Mouse (Mus musculus) urinary bladder, adult 18-20 months (tissue): ENCODE measurements around the gene Plek.
"Not testable (repeated sequence)": the region's sequence is repeated elsewhere in the genome, so short reads cannot be mapped to it uniquely, and the experiment has no call there.

ENCODE experiments used
- DNase-seq, 2 experiments: peaks; one replicate each; pipeline ENCODE4 v3.0.0; 2022; ENCODE audit warnings: low spot score in 2 of 2, mixed read lengths in 2 of 2

The Plek gene

DNA sequence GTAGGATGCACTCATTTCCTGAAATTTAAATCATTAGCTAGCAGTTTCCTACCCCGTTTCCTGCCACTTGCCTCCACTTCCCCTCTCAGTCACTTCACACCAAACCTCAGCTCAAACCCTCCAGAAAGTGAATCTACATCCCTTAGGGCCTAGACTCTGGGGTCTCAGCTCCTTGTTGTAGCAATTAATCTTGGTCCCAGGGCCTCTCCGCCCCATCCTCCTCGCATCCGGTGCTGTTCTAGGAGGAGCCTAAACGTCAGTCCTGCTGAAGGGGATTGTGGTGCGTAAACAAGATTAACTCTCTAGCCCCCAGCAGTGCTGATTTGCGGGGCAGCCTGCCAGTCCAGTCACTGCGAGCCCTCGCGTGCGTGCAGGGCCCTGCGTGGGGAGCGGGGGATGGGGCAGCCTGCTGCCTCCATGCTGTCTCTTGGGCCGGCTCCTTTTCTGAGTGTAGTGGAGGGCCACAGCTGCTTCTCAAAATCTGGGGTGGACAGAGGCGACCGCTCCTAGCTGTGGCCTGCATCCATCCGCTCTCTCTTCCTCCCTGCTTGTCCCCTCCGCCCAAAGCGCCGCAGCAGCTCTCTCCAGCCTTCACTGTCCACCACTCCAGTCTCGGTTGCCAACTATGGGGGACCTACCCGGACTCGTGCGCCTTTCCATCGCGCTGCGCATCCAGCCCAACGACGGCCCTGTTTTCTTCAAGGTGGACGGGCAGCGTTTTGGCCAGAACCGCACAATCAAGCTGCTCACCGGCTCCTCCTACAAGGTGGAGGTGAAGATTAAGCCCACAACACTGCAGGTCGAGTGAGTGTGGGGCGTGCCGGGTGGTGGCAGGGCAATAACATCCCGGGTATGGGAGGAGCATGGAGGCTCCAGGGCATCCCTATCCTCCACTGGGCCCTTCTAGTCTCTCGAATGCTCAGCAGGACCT is at the start of gene Plek, which contains the start of gene Cnrip1:
TSS of gene Plek (minus strand) at position 837 of the 931 bp plus-strand sequence.
TSS of gene Cnrip1 (plus strand) at position 42 of the 931 bp plus-strand sequence.
- DNase-seq: peak; percentile 11 to 41

DNA sequence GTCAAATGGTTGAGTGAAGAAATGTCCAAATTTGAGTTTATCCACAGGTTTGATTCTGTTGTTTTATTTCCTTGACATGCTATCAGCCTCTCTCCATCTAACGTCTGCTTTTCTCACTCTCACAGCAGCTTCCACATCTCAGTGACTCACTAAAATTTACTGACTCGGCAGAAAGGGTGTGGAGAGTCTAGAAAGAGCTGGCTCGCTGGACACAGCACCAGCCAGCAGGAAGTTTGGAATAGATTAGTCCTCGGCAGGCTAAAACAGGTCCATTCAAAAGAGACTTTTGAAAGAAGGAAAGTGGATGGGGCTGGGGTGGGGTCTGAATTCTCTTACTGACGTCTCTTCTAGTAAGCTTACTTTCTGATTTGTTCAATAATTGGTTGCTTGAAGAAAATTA is 33.9 kb upstream of the Plek start:
- no peak for DNase-seq

DNA sequence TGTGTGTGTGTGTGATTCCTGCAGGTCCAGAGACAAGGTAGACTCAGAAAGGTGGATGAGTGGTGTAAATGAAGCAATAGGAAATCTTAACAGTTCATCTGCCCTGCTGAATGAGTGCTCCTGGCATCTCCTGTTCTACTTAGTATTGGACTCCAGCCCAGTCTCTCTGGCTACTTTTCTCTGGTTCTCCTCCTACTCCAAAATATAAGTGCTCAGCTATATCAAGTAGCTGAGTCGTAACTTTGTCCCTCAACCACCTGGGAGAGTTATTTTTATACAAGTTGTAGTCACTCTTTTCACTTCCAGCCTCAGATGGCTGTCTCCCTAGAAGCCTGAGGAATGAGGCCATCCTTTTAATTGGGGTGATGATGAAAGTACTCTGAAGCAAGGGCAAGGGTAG is 31.7 kb upstream of the Plek start:
- no peak for DNase-seq

DNA sequence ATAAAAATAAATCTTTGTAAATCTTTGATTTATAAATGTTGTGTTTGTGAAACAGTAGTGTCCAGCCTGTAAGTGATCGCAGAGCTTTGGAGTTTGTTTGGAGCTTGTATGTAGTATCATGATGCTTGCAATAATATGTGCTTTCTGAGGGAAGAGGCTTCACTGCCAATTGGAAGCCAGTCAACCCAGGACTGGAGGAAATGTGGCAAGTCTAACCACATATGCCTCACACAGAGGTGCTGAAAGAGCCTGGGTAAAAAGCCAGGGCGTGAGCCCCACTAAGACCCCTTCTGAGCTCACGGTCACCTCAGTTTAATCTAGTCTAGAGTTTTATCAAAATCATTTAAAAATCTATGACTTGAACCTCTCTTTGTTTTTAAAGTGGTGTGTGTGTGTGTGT is 31.3 kb upstream of the Plek start:
- DNase-seq: no peak

DNA sequence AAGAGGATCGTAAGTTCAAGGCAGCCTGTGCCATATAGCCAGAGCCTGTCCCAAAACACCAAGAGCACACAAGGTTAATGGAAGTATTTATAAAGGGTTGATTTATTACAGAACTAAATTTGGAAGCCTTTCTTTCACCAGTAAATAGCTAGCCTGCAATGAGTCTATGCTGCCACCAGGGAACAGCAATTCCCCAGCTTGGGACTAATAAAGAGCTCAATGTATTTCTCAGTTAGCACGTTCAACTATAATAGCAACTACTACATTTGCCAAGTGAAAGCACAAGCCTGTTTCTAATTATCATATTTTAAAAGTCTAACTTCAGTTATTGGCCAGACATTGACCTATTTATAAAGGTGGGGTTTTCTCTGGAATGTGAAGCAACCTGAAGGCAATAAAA is 30.8 kb upstream of the Plek start:
- no peak for DNase-seq

DNA sequence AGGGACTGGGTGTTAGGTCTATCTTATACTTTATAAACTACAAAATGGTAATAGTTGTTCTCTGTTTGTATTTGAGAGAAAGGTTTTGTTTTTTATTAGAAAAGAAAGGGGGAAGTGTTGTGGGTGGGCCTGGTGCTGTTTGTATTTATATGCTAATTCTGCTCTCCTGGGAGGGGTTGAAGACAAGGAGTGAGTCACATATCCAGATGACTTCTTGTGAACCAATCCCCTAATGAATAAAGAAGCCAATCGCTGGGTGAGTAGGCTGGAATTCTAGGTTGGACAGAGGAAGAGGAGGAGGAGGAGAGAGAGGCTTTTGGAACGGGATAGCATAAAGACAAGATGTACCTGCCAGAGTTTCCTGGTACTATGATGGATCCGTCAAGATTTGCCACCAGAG is 29.9 kb upstream of the Plek start:
- DNase-seq: no peak

DNA sequence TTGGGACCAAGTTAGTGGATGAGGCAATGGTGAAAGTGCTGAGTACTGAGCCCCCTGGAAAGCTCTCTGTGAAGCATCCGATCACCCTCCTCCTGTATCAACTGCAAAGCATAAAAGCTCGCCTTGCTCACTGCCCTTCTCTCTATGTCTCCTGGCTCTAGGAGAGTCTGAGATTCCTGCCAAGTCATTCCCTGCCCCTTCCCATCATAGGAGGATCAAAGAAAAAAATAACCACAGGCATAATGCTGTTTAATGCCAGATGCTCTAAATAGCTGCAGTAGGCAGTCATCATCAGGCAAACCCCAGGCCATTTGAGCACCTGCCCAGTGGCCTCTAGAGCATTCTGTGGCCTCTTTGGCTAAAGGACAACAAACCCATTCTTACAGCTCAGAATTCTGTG is 23.5 kb upstream of the Plek start:
- DNase-seq: no peak

DNA sequence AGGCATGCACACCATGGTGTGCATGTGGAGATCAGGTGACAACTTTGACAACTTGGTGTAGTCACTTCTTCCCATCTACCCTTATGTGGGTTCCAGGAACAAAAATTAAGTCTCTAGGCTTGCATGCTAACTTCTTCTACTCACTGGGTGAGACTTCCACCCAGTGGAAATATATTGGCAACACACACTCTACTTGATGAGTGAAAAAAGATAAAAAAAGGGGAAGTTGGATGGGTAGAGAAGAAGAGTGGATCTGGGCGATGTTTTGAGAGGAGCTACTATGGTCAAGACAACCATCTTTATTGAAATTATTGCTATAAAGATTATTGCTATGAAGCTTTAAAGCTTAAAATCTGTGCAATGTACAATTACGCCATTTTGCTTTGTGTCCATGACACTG is 17.2 kb upstream of the Plek start:
- not testable (repeated sequence) for DNase-seq

DNA sequence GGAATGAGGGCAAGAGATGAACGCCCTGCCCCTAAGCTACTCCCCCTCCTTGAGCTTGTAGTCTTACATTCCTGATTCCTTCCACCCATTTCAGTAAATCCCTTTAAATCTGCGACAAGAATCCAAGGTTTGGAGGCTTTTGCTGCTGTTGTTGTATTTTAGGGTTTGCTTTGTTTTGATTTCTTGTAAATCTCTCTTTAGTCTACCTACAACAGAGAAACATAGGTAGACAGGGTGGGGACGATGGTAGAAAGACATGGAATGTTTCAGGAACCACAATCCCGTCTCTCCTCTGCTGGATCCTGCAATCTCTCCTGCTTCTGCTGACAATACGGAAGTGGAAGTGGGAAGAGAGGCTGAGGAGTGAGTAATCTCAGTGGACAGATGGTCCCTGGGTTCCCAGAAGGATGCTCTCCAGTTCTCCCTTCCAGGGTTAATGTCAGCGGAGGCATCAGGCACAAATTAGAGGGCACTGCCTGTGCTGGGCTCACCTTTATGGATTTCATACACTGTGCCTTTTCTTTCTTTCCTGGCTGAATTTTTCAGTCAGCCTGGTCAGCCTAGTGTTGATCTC is 382 bp upstream of the Plek start:
- DNase-seq: no peak

DNA sequence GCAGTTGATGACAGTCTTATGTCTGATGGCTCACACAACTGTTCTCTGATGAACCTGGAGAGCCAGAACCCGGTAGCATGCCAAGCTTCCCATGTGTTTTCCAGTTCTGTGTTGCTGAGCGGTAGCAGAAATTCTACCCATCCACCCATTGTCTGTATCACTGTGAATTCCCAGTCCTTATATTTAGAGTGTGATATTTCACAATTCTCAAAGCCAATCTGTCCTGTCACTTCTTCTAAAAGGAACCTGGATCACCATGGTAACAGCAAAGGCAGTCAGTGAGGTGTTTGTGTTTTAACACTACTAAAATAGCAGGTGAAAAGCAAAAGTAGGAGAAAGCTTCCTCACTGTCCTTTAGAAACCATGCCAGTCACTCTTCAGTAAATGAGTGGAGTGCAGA is 6.4 kb downstream of the Plek start:
- no peak for DNase-seq

DNA sequence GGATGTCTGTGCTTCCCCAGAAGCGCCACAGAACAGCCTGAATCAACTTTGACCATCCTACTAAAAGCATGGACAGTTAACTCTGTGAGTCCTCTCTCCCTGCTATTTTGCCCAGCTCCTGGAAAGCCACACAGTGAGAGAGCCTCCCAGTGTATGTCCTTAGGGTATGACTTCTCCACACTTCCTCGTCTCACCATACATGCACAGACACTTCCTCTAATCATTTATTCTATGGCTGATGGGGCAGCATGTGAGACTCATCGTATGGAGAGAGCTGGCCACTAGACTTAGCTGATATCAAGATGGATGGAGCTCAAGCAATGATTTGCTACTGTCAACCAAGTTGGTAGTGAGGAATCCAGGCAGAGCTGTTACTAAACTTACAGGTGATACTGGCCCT is 28.2 kb downstream of the Plek start:
- DNase-seq: no peak

DNA sequence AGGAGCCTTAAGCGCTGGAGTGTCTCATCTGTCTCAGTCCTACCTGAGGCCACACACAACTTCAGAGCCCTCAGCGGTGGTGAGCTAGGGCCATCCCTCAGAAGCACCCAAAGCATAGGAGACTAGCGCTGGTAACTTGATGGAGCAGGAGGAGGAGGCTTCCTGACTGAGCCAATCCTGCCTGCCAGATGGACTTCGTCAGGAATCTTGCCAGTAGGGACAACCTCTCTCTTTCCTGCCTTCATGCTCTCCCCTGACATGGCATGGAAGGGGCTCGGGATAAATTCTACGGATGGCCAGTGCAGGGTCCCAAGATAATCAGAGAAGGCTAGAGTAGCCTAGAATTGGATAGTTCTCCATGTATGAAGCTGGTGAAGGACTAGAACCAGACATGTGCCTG is 29.0 kb downstream of the Plek start:
- DNase-seq: no peak

DNA sequence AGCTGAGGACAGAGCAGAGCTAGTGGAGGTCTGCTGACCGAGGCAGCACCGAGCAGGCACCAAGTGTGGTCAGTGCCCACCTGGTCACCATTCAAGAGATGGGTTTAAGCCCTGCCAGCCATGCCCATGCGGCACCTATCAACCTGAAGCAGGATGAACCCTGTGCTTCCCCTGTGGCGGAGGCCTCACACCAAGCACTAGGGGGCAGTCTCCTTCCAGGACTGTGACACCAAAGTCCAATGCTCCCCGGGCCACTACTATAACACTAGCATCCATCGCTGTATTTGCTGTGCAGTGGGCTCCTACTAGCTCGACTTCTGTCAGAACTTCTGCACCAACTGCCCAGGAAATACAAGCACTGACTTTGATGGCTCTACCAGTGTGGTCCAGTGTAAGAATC is 32.9 kb downstream of the Plek start:
- DNase-seq: no peak

DNA sequence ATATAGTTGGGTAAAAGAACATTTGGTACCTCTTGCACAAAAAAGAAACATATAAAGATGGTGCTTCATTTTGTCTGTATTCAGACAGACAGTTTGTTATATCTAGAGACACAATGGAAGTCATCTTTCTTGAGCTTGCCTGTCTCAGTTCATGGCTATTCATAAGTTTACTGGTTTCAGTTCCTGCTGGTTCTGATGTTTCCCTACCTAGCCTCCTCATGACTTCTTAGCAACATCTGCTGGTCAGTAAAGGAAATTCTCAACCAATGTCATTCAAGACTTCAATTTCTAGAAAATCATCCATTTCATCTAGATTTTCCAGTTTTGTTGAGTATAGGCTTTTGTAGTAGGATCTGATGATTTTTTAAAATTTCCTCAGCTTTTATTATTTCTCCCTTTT is 39.2 kb downstream of the Plek start:
- no peak for DNase-seq

DNA sequence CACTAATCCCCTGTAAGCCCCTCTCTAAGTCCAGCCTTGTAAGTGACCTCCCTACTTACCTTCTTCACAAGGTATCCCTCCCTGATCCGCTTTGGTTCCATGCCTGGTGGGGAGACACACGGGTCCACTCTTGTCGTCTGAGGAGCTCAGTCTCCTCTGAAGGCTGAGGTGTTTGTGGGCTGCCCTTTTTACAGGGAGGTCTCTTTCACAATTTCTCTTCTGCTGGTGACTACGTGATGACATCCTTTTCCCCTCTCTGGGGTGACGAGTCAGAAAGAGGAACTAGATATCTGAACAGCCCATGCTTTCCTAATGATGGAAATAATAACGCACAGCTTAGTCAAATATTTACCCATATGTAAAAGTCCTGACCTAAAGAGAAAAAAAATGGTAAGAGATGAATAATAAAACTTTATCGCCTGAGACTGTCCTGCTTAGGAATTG is 43.7 kb downstream of the Plek start:
- DNase-seq: no peak

DNA sequence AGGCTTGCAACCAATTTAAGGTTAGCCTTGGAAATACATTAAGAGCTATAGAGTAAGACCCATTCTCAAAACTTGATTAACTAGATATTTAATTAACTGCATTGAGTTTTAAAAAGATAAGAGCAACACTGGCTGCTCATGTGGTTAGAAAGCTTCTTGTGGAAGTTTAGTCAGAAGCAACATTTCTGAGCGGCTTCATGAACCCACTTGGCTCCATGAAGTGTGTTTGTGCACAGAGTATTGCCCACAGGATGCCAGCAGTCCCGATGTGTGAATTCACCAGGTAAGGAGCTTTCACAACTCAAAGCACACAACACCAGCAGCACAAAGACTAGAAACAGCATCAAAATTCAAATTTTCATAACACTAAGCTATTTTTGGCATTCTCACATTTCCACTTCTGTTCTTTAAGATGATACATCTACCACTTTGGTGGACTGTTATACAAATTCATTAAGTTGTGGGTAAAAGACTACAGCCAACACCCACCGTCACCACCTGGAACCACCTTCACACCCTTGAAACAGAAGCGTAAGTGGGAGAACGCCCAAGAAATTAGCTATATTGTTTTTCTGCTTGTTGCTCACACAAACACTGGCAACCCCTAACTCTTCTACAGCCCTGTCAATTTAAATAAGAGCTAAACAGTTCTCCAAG is 44.5 kb downstream of the Plek start:
- DNase-seq: no peak

DNA sequence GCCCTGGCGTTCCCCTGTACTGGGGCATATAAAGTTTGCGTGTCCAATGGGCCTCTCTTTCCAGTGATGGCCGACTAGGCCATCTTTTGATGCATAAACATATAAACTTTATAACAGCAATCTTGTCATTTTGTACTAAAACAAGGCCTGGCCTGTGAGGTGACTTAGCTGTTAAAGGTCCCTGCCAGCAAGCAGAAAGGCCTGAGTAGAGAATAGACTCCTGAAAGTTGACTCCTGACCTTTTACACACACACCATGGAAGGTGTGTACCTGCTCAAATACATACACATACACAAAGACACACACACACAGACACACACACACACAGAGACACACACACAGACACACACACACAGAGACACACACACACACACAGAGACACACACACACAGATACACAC is 45.7 kb downstream of the Plek start:
- not testable (repeated sequence) for DNase-seq

DNA sequence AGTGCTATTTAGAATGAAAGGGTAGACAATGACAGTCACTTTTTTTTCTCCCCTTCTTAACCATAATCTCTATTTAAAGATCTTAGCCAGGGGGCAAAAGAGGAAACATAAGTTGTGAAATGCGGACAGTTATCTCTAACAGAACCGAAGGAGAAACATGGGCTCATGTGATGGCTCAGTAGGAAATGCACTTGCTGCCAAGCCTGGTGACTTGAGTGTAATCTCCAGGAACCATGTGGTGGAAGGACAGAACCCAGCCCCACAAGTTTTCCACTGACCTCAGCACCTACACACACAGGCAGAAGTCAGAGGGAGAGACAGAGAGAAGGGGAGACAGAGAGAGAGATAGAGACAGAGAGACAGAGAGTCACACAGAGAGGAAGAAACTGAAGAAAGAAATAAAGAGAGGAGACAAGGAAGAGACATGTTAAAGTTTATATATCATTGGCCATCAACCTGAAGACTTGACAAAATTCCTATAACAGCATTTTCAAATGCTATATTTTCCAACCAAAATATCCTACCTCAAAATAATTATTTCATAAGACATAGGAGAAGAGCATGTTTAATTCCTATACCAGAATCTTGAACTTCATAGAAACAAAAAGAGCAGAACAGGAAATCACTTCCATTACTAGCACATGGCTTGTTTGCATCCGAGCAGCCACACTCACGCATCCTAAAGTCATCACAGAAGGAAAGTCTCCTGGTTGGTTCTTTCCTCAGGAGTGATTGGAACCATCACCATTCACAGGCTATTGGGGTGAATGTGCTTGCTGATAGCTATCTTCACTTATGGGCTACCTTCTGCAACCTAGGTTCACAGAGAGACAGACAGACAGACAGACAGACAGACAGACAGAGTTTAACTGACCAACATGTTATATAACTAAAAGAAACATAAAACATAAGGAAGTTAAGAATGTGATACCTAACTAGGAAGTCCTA is 47.0 kb downstream of the Plek start:
- no peak for DNase-seq

DNA sequence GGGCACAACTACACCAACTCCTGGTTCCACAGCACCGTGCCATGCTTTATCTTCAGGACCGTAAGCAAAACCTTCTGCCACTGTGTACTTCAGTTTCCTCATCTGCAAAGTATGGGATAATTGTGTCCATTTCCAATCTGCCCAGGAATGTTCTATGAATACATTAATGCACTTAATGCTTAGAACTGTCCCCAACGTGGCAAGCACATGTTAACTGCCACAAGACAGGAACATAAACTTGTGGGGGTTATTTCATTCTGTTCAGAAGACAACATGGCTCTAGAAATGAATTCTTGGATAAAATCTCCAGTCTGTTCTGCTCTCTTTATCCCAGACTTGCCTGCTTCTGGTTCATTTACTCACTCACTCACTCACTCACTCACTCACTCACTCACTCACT is 48.4 kb downstream of the Plek start:
- no peak for DNase-seq

DNA sequence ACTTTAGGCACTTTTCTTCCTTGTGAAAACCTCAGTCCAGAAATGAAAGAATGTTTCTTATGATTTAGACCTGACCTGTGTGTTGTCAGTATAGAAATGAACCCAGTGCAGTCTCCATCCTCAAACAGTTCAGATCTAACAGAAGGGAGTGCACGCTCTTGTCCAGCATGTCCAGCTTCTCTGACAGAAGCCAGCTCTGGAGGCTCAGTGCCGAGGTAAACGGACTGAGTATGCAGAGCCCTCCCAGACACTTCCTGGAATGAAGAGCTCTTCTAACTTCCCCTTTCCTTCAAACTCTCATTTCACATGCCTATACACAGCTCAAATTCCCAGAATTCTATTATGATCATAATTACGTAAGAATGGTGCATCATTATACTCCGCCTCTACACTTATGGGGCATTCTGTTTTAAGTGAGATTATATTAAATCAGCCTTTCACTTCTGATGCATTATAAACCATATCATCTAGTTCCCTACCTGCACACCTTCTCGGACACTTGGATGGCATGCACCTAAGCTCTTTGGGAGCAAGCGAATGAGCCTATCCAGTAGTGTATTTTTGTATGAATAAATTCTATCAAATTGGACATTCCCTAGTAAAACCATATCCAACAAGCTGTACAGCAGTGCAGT is 49.3 kb downstream of the Plek start:
- no peak for DNase-seq
